Mouse (Mus musculus): ENCODE measurements around the gene Vasn.
A peak's percentile ranks its signal among the peaks of the same experiment; 100 is the strongest.

- TF ChIP-seq POLR2A (IDR thresholded peaks at IDR 0.05; ENCODE audit: low read depth, low read length) (peak; percentile 42; the same call in 1 of the 2 replicates), CTCF (IDR thresholded peaks at IDR 0.05; ENCODE audit: borderline replicate concordance, insufficient read depth, low read length) (no peak)
Observed at GRCm38 (mm10) chr16:4596141-4596728, 43.5 kb upstream of the Vasn start.
